Mouse (Mus musculus): ENCODE data around the gene Clhc1. TPM values are rescaled to one million over a fixed set of nuclear protein-coding genes. Genes with fewer than 3 reads are reported as not detected.

Clhc1 gene
- polyA plus RNA-seq, 1 experiment from 2014 or later: 0.19 TPM

GRCm38 (mm10) chr11:29579610-29580009, 31.9 kb downstream of the Clhc1 start:
- H3K27me3 ChIP-seq: no peaks in the 10 kb centered on the region
- H3K4me2 ChIP-seq (replicated peaks): no peak overlapping the region
- no peaks in the 10 kb centered on the region for H3K9me3 ChIP-seq
- H3K9ac ChIP-seq (replicated peaks): no peak overlapping the region
- H3K27ac ChIP-seq: no peak overlapping the region
- no peak overlapping the region for H3K4me3 ChIP-seq (replicated peaks)
- no peak for ATAC-seq
- no peaks in the 10 kb centered on the region for H3K36me3 ChIP-seq
- H3K4me1 ChIP-seq (replicated peaks): no peaks in the 10 kb centered on the region

- no peaks in the 10 kb centered on the region for H3K27me3 ChIP-seq
- H3K9ac ChIP-seq (replicated peaks): no peak overlapping the region
- no peak overlapping the region for H3K27ac ChIP-seq
- H3K4me3 ChIP-seq (replicated peaks): no peak overlapping the region
- H3K36me3 ChIP-seq: no peaks in the 10 kb centered on the region
- no peak for ATAC-seq
- no peak overlapping the region for H3K4me2 ChIP-seq (replicated peaks)
- H3K9me3 ChIP-seq: no peaks in the 10 kb centered on the region
- no peaks in the 10 kb centered on the region for H3K4me1 ChIP-seq (replicated peaks)
Measured at GRCm38 (mm10) chr11:29595217-29595616, 47.5 kb downstream of the Clhc1 start.

GRCm38 (mm10) chr11:29597159-29597558, 49.4 kb downstream of the Clhc1 start:
- no peak overlapping the region for H3K4me3 ChIP-seq (replicated peaks)
- ATAC-seq: no peak
- H3K36me3 ChIP-seq: no peaks in the 10 kb centered on the region
- no peak overlapping the region for H3K9ac ChIP-seq (replicated peaks)
- no peaks in the 10 kb centered on the region for H3K9me3 ChIP-seq
- H3K4me2 ChIP-seq (replicated peaks): no peak overlapping the region
- no peaks in the 10 kb centered on the region for H3K27me3 ChIP-seq
- no peak overlapping the region for H3K27ac ChIP-seq
- no peaks in the 10 kb centered on the region for H3K4me1 ChIP-seq (replicated peaks)

GRCm38 (mm10) chr11:29599000-29599399, 51.2 kb downstream of the Clhc1 start:
- Histone ChIP-seq H3K4me3 (replicated peaks) (no peak overlapping the region), H3K4me2 (replicated peaks) (no peak overlapping the region), H3K27me3 (no peaks in the 10 kb centered on the region), H3K4me1 (replicated peaks) (no peaks in the 10 kb centered on the region), H3K36me3 (no peaks in the 10 kb centered on the region), H3K9me3 (no peaks in the 10 kb centered on the region), H3K27ac (no peak overlapping the region), H3K9ac (replicated peaks) (no peak overlapping the region)
- ATAC-seq: no peak

- ATAC-seq: no peak
- Histone ChIP-seq H3K4me3 (replicated peaks) (no peak overlapping the region), H3K27ac (no peak overlapping the region), H3K4me2 (replicated peaks) (no peak overlapping the region), H3K27me3 (no peaks in the 10 kb centered on the region), H3K36me3 (no peaks in the 10 kb centered on the region), H3K9ac (replicated peaks) (no peak overlapping the region), H3K4me1 (replicated peaks) (no peaks in the 10 kb centered on the region), H3K9me3 (no peaks in the 10 kb centered on the region)
- 31% methylated on average over 2 of the region's 2 CpGs for WGBS
Measured at GRCm38 (mm10) chr11:29603581-29603980, 55.8 kb downstream of the Clhc1 start.

GRCm38 (mm10) chr11:29607465-29607990, 59.8 kb downstream of the Clhc1 start:
- WGBS: 81% methylated on average over 2 of the region's 2 CpGs

GRCm38 (mm10) chr11:29609756-29610468, 62.2 kb downstream of the Clhc1 start:
- H3K4me2 ChIP-seq (replicated peaks): no peak overlapping the region
- no peak for ATAC-seq
- 80% methylated on average over 5 of the region's 5 CpGs for WGBS
- H3K4me3 ChIP-seq (replicated peaks): no peak overlapping the region
- H3K36me3 ChIP-seq: no peaks in the 10 kb centered on the region
- no peak overlapping the region for H3K9ac ChIP-seq (replicated peaks)
- H3K27me3 ChIP-seq: no peaks in the 10 kb centered on the region
- H3K27ac ChIP-seq: no peak overlapping the region
- H3K9me3 ChIP-seq: no peaks in the 10 kb centered on the region
- H3K4me1 ChIP-seq (replicated peaks): no peaks in the 10 kb centered on the region

More at GRCm38 (mm10) chr11:29607465-29607990, 59.8 kb downstream of the Clhc1 start:
- Histone ChIP-seq H3K36me3 (no peaks in the 10 kb centered on the region), H3K27ac (no peak overlapping the region), H3K27me3 (no peaks in the 10 kb centered on the region), H3K9me3 (no peaks in the 10 kb centered on the region), H3K4me3 (replicated peaks) (no peak overlapping the region), H3K4me2 (replicated peaks) (no peak overlapping the region), H3K9ac (replicated peaks) (no peak overlapping the region), H3K4me1 (replicated peaks) (no peaks in the 10 kb centered on the region)
- ATAC-seq: no peak

GRCm38 (mm10) chr11:29612007-29612406, 64.3 kb downstream of the Clhc1 start:
- H3K4me1 ChIP-seq (replicated peaks): no peaks in the 10 kb centered on the region
- H3K4me3 ChIP-seq (replicated peaks): no peak overlapping the region
- H3K27ac ChIP-seq: no peak overlapping the region
- ATAC-seq: no peak
- H3K4me2 ChIP-seq (replicated peaks): no peak overlapping the region
- H3K9me3 ChIP-seq: no peaks in the 10 kb centered on the region
- H3K36me3 ChIP-seq: no peaks in the 10 kb centered on the region
- H3K27me3 ChIP-seq: no peaks in the 10 kb centered on the region
- no peak overlapping the region for H3K9ac ChIP-seq (replicated peaks)

GRCm38 (mm10) chr11:29613185-29613735, 65.5 kb downstream of the Clhc1 start:
- ATAC-seq: no peak
- Histone ChIP-seq H3K4me2 (replicated peaks) (no peak overlapping the region), H3K4me1 (replicated peaks) (no peaks in the 10 kb centered on the region), H3K27ac (no peak overlapping the region), H3K9me3 (no peaks in the 10 kb centered on the region), H3K36me3 (no peaks in the 10 kb centered on the region), H3K27me3 (no peaks in the 10 kb centered on the region), H3K4me3 (replicated peaks) (no peak overlapping the region), H3K9ac (replicated peaks) (no peak overlapping the region)
- WGBS: 92% methylated on average over 4 of the region's 4 CpGs

GRCm38 (mm10) chr11:29614217-29614924, 66.6 kb downstream of the Clhc1 start:
- Histone ChIP-seq H3K27me3 (no peaks in the 10 kb centered on the region), H3K9me3 (no peaks in the 10 kb centered on the region), H3K4me2 (replicated peaks) (no peak overlapping the region), H3K4me1 (replicated peaks) (no peaks in the 10 kb centered on the region), H3K27ac (no peak overlapping the region), H3K4me3 (replicated peaks) (no peak overlapping the region), H3K9ac (replicated peaks) (no peak overlapping the region), H3K36me3 (no peaks in the 10 kb centered on the region)
- WGBS: 86% methylated on average over 6 of the region's 6 CpGs
- ATAC-seq: no peak

- no peak for ATAC-seq
- Histone ChIP-seq H3K4me2 (replicated peaks) (no peak overlapping the region), H3K4me3 (replicated peaks) (no peak overlapping the region), H3K27me3 (no peaks in the 10 kb centered on the region), H3K9me3 (no peaks in the 10 kb centered on the region), H3K36me3 (no peaks in the 10 kb centered on the region), H3K9ac (replicated peaks) (no peak overlapping the region), H3K4me1 (replicated peaks) (no peaks in the 10 kb centered on the region), H3K27ac (no peak overlapping the region)
- 75% methylated on average over 5 of the region's 5 CpGs for WGBS
Measured at GRCm38 (mm10) chr11:29622030-29622790, 74.5 kb downstream of the Clhc1 start.

- H3K4me3 ChIP-seq (replicated peaks): no peak overlapping the region
- no peak overlapping the region for H3K4me2 ChIP-seq (replicated peaks)
- no peak overlapping the region for H3K27ac ChIP-seq
- no peaks in the 10 kb centered on the region for H3K36me3 ChIP-seq
- WGBS: 87% methylated on average over 3 of the region's 3 CpGs
- H3K9me3 ChIP-seq: no peaks in the 10 kb centered on the region
- ATAC-seq: no peak
- H3K27me3 ChIP-seq: no peaks in the 10 kb centered on the region
- H3K9ac ChIP-seq (replicated peaks): no peak overlapping the region
- H3K4me1 ChIP-seq (replicated peaks): no peaks in the 10 kb centered on the region
Measured at GRCm38 (mm10) chr11:29623327-29623726, 75.6 kb downstream of the Clhc1 start.
